Mouse (Mus musculus): Measurements from ENCODE around the gene Atxn7l2. TPM values are rescaled to one million over a fixed set of nuclear protein-coding genes. Genes with fewer than 3 reads are reported as not detected.

Atxn7l2 gene
- polyA plus RNA-seq, 1 experiment from 2014 or later: 25.7 TPM

- peaks cover 33% of the 10 kb centered on the region for H3K4me1 ChIP-seq
- 3% methylated on average over 16 of the region's 16 CpGs for WGBS
- H3K27ac ChIP-seq: peak overlapping the region; percentile 84; the same call in 1 of the 2 replicates
- DNase-seq (ENCODE audit: low spot score): no peak
- 0 out of 2 replicates have a peak, but pooled peaks cover 9% of the 10 kb centered on the region for H3K36me3 ChIP-seq
- peaks cover 34% of the 10 kb centered on the region for H3K27me3 ChIP-seq (ENCODE audit: low read depth, poor library complexity, severe bottlenecking)
- no peaks in the 10 kb centered on the region for H3K9me3 ChIP-seq (replicated peaks)
- H3K4me3 ChIP-seq: peak overlapping the region; percentile 65
Measured at GRCm38 (mm10) chr3:108185460-108186097, 25.2 kb downstream of the Atxn7l2 start.

DNA sequence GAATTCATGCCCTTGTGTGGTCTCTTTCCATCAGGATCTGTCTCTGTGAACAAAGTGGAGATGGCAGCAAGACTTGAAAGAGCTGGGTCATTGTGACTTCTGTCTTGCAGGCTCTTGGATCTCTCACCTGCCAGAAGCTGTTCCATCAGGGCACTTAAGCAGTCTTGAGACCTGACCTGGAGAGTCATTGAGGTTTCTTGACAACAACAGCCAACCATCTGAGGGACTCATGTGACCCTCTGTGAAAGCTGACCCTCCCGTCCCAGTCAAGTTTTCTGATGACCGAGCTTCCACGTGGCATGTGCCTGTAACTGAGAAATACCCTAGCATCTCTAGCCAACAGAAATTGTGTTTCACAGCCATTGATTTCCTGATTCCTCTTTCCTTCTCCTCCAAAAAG, 26.0 kb downstream of the Atxn7l2 start:
- H3K9me3 ChIP-seq (replicated peaks): no peaks in the 10 kb centered on the region
- H3K4me1 ChIP-seq: peaks cover 29% of the 10 kb centered on the region
- no peak for DNase-seq (ENCODE audit: low spot score)
- H3K4me3 ChIP-seq: no peak overlapping the region
- WGBS: 65% methylated on average over 3 of the region's 3 CpGs
- H3K36me3 ChIP-seq: 0 out of 2 replicates have a peak, but pooled peaks cover 9% of the 10 kb centered on the region
- no peak overlapping the region for H3K27ac ChIP-seq
- peaks cover 34% of the 10 kb centered on the region for H3K27me3 ChIP-seq (ENCODE audit: low read depth, poor library complexity, severe bottlenecking)

GRCm38 (mm10) chr3:108180514-108180913, 30.2 kb downstream of the Atxn7l2 start:
- no peaks in the 10 kb centered on the region for H3K9me3 ChIP-seq (replicated peaks)
- no peak overlapping the region for H3K4me3 ChIP-seq
- H3K4me1 ChIP-seq: peaks cover 16% of the 10 kb centered on the region
- no peak for DNase-seq (ENCODE audit: low spot score)
- WGBS: 42% methylated on average over 2 of the region's 2 CpGs
- H3K27me3 ChIP-seq (ENCODE audit: low read depth, poor library complexity, severe bottlenecking): peaks cover 10% of the 10 kb centered on the region
- H3K36me3 ChIP-seq: no peaks in the 10 kb centered on the region
- no peak overlapping the region for H3K27ac ChIP-seq

DNA sequence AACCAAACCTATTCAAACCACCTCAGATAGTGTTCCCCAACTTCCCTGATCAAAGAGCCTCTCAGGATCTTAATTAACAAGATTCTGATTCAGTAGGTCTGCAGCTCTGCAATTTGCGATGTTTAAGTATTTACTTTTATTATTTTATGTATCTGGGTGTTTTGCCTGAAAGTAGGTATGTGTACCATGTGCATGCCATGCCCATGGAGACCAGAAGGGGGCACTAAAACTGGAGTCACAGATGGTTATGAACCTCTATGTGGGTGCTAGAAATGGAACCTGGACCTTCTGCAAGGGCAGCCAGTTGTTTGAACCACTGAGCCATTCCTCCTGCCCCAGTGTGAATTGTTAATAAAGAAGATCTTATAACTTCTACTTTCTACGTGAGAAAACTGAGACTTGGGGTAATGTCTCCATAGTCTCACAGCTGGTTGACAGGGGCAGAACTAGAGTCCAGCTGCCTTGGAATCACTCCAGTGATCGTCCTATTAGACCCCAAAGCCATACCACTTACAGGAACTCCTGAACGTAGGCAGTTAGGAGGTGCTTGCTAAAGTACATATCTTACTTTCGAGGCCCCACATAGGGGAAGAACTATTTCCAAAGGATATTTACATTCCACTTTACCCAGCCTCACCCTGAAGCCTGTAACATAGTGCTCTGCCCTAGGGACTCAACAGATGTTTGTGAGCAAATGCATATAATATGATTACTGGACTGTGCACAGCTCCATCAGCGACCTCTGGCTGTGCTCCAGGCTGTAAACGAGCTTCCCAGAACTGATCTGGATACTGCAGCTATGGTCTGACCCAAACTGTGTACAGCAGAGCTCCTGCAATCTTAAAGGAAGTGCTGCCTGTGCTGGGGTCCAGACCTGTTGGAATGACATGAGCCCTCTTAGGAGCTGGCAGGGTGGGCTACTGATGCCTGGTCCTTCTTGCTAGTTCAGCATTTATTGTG, 31.7 kb downstream of the Atxn7l2 start:
- Histone ChIP-seq H3K36me3 (no peaks in the 10 kb centered on the region), H3K27ac (no peak overlapping the region), H3K9me3 (replicated peaks) (no peaks in the 10 kb centered on the region), H3K4me3 (no peak overlapping the region), H3K4me1 (peaks cover 25% of the 10 kb centered on the region), H3K27me3 (ENCODE audit: low read depth, poor library complexity, severe bottlenecking) (no peaks in the 10 kb centered on the region)
- 85% methylated on average over 7 of the region's 7 CpGs for WGBS
- DNase-seq (ENCODE audit: low spot score): no peak

DNA sequence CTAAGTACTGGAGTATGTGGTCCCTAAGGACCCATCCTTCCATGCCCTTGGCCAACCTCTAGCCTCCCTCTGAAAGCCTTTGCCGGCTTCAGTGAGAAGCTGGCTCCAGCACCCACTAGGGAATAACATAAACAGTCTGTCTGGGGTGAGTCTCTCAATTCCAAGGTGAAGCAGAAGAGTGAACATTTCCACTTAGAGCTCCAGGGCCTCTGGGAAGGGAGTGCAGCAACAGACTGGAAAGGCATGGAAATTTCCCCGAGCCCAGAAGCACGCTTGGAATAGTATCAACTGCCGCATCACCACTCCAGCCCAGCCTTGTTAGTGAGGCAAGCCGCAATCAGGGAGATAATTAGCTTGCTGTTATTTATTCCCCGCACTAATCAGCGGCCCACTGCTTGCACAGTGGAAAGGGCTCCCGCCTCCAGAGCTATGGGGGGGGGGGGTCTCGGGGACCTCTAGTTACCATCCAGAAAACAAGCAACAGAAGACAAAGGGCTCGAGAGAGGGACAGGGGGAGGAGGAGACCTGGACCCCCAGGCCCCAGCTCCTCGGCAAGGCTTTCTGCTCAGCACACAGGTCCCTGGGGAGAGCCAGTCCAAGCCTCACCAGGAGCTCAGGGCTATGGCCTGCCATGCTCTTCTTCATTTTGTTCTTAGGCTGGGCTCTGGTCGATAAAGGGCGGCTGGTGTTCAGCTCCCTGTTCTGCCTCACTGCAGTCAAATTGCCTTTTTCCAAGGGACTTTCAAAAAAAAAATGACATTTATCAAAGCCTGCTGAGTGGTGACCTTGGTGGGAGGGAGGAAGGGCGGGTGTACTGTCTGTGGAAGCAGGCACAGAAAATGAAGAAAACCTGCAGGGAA, 35.8 kb downstream of the Atxn7l2 start:
- DNase-seq (ENCODE audit: low spot score): no peak
- H3K36me3 ChIP-seq: no peaks in the 10 kb centered on the region
- no peaks in the 10 kb centered on the region for H3K27me3 ChIP-seq (ENCODE audit: low read depth, poor library complexity, severe bottlenecking)
- H3K4me1 ChIP-seq: peaks cover 20% of the 10 kb centered on the region
- H3K9me3 ChIP-seq (replicated peaks): no peaks in the 10 kb centered on the region
- H3K27ac ChIP-seq: peak overlapping the region; percentile 81
- WGBS: 33% methylated on average over 14 of the region's 14 CpGs
- peak overlapping the region; percentile 8; the same call in 1 of the 2 replicates for H3K4me3 ChIP-seq

GRCm38 (mm10) chr3:108169199-108169598, 41.5 kb downstream of the Atxn7l2 start:
- 42% methylated on average over 3 of the region's 3 CpGs for WGBS
- Histone ChIP-seq H3K4me3 (no peak overlapping the region), H3K27ac (peak overlapping the region; percentile 89), H3K36me3 (no peaks in the 10 kb centered on the region), H3K27me3 (ENCODE audit: low read depth, poor library complexity, severe bottlenecking) (no peaks in the 10 kb centered on the region), H3K9me3 (replicated peaks) (no peaks in the 10 kb centered on the region), H3K4me1 (peaks cover 53% of the 10 kb centered on the region)
- no peak for DNase-seq (ENCODE audit: low spot score)

GRCm38 (mm10) chr3:108167499-108167898, 43.2 kb downstream of the Atxn7l2 start:
- H3K9me3 ChIP-seq (replicated peaks): no peaks in the 10 kb centered on the region
- peak overlapping the region; percentile 89 for H3K27ac ChIP-seq
- peak; percentile 59 for DNase-seq (ENCODE audit: low spot score)
- 37% methylated on average over 14 of the region's 14 CpGs for WGBS
- H3K4me3 ChIP-seq: peak overlapping the region; percentile 23
- peaks cover 53% of the 10 kb centered on the region for H3K4me1 ChIP-seq
- H3K36me3 ChIP-seq: no peaks in the 10 kb centered on the region
- H3K27me3 ChIP-seq (ENCODE audit: low read depth, poor library complexity, severe bottlenecking): no peaks in the 10 kb centered on the region

DNA sequence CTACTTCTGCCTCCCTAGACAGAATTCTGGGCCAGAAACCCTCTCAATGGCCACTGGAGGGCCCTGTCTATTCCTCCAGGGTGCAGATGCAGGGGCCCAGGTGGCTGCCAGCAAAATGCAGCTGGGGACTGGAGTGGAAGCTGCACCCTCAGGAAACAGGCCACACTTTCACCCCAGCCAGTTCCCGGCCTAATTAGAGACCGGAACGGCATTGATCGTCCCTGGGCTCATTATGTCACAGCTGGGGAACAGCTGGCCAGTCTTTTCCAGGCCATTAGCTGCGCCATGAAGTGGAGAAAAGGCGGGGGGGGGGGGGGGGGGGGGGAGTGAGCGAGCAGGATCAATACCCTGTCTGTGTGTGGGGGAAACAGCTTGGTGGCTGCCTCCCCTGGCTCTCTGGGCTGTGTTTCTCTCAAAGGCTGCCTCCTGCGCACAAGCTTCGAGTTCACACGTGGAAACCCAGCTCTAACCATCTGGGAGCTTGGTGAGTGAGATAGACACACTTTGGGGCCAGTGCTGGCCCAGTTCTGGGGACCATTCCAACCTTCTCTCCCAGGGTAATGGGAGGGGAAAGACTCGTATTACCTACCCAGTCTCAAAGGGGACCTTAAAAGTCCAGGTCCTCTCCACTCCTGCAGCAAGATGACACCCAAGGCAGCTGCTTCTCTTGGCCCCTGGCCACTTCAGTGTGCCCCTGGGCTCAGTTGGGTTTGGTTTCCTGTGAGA, 44.1 kb downstream of the Atxn7l2 start:
- peak; percentile 91 for DNase-seq (ENCODE audit: low spot score)
- Histone ChIP-seq H3K27me3 (ENCODE audit: low read depth, poor library complexity, severe bottlenecking) (no peaks in the 10 kb centered on the region), H3K36me3 (no peaks in the 10 kb centered on the region), H3K9me3 (replicated peaks) (no peaks in the 10 kb centered on the region), H3K4me3 (peak overlapping the region; percentile 23), H3K4me1 (peaks cover 53% of the 10 kb centered on the region), H3K27ac (peak overlapping the region; percentile 89)
- 3% methylated on average over 9 of the region's 11 CpGs for whole genome bisulfite sequencing

GRCm38 (mm10) chr3:108165532-108166315, 45.0 kb downstream of the Atxn7l2 start:
- H3K4me1 ChIP-seq: peaks cover 53% of the 10 kb centered on the region

GRCm38 (mm10) chr3:108164807-108165206, 45.9 kb downstream of the Atxn7l2 start:
- Histone ChIP-seq H3K9me3 (replicated peaks) (no peaks in the 10 kb centered on the region), H3K4me3 (peak overlapping the region; percentile 23; the same call in 1 of the 2 replicates), H3K36me3 (no peaks in the 10 kb centered on the region), H3K4me1 (peaks cover 53% of the 10 kb centered on the region), H3K27ac (peak overlapping the region; percentile 89), H3K27me3 (ENCODE audit: low read depth, poor library complexity, severe bottlenecking) (no peaks in the 10 kb centered on the region)
- peak; percentile 91 for DNase-seq (ENCODE audit: low spot score)
- 27% methylated on average over 9 of the region's 9 CpGs for WGBS

More at GRCm38 (mm10) chr3:108165532-108166315, 45.0 kb downstream of the Atxn7l2 start:
- H3K27me3 ChIP-seq (ENCODE audit: low read depth, poor library complexity, severe bottlenecking): no peaks in the 10 kb centered on the region
- peak overlapping the region; percentile 23 for H3K4me3 ChIP-seq
- peak overlapping the region; percentile 89 for H3K27ac ChIP-seq
- DNase-seq (ENCODE audit: low spot score): peak; percentile 65
- 20% methylated on average over 10 of the region's 10 CpGs for WGBS
- H3K9me3 ChIP-seq (replicated peaks): no peaks in the 10 kb centered on the region
- H3K36me3 ChIP-seq: no peaks in the 10 kb centered on the region

DNA sequence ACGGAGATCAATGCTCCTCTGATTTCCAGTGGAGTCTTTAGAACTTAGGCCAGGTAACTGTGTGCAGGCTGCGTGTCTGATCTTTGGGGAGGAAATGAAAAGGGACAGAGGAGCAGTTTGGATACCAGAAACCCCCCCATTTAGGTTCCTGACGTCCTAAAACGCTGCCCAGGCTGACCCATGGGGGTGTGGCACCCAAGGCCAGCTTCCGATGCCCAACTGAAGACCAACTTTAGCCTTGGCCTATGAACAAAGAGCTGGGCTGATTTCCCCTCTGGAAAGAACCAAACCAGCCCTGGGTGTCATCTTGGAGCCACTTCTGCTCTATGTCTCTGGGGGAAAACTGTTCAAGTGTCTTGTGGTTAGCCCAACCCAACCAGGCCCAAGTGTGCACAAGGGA, 46.6 kb downstream of the Atxn7l2 start:
- H3K9me3 ChIP-seq (replicated peaks): no peaks in the 10 kb centered on the region
- DNase-seq (ENCODE audit: low spot score): no peak
- no peaks in the 10 kb centered on the region for H3K36me3 ChIP-seq
- H3K4me1 ChIP-seq: peaks cover 48% of the 10 kb centered on the region
- no peaks in the 10 kb centered on the region for H3K27me3 ChIP-seq (ENCODE audit: low read depth, poor library complexity, severe bottlenecking)
- no peak overlapping the region for H3K4me3 ChIP-seq
- no peak overlapping the region for H3K27ac ChIP-seq
- WGBS: 71% methylated on average over 5 of the region's 5 CpGs
